Mouse (Mus musculus) midbrain, postnatal 0 days (tissue): ENCODE results near the gene Cxcr4. TPM values are rescaled to one million over a fixed set of nuclear protein-coding genes. Genes with fewer than 3 reads are reported as not detected.

Experiments
- ATAC-seq: fragments of 200-750 bp; cut with Nextera tagmentation; 2 replicates; pipeline ENCODE4 v1.8.0; 2017; ENCODE audit warnings: moderate number of reproducible peaks, mild to moderate bottlenecking, moderate TSS enrichment, moderate library complexity; ENCODE audit not compliant: low FRiP score
- DNase-seq: peaks from one replicate; pipeline ENCODE4 v3.0.0-alpha.2; 2015; ENCODE audit warnings: low spot score
- H3K27ac ChIP-seq: fragments of 300-500 bp; sonication (generic); 2 replicates; pipeline ENCODE4 v1.5.1; 2014; ENCODE audit warnings: low read depth, mild to moderate bottlenecking, low read length, mixed read lengths
- H3K27me3 ChIP-seq: fragments of 300-500 bp; sonication (generic); 2 replicates; pipeline ENCODE4 v1.6.1; 2014; ENCODE audit warnings: low read length, control low read depth, mixed read lengths; ENCODE audit not compliant: insufficient read depth
- H3K36me3 ChIP-seq: fragments of 300-500 bp; sonication (generic); 2 replicates; pipeline ENCODE4 v1.6.1; 2014; ENCODE audit warnings: low read length, control low read depth, mixed read lengths; ENCODE audit not compliant: insufficient read depth
- H3K4me1 ChIP-seq: fragments of 300-500 bp; sonication (generic); 2 replicates; pipeline ENCODE4 v1.6.1; 2014; ENCODE audit warnings: mild to moderate bottlenecking, control low read depth, antibody characterized with exemption, low read length, mixed read lengths; ENCODE audit not compliant: insufficient read depth
- H3K4me2 ChIP-seq: fragments of 300-500 bp; sonication (generic); 2 replicates; pipeline ENCODE4 v1.6.1; 2014; ENCODE audit warnings: low read depth, mild to moderate bottlenecking, low read length, mixed read lengths; ENCODE audit not compliant: poor library complexity, severe bottlenecking
- H3K4me3 ChIP-seq: fragments of 300-500 bp; sonication (generic); 2 replicates; pipeline ENCODE4 v1.5.1; 2014; ENCODE audit warnings: low read depth, mild to moderate bottlenecking, low read length, moderate library complexity
- H3K9ac ChIP-seq: fragments of 300-500 bp; sonication (generic); replicated peaks from 2 replicates; pipeline ENCODE4 v1.6.1; 2014; ENCODE audit warnings: mild to moderate bottlenecking, low read length, moderate library complexity, mixed read lengths; ENCODE audit not compliant: poor library complexity, severe bottlenecking
- H3K9me3 ChIP-seq: fragments of 300-500 bp; sonication (generic); 2 replicates; pipeline ENCODE4 v1.6.1; 2016; ENCODE audit warnings: low read length, control low read depth
- CTCF ChIP-seq: IDR thresholded peaks from 2 replicates; pipeline ENCODE4 v1.5.1; 2016; ENCODE audit warnings: antibody characterized with exemption, mild to moderate bottlenecking
- WGBS: fragments of 180-500 bp; shearing (Covaris S2); extraction: QIAGEN DNeasy Blood & Tissue Kit; methylation state at CpG from one replicate; pipeline ENCODE4 v1.1.7; 2014; 5-methylcytosine and 5-hydroxymethylcytosine counted together
- polyA plus RNA-seq: library from polyadenylated mRNA; unstranded; fragments of >200 nt; fragmentation: Nextera tagmentation; extraction: Ambion mirVana; gene quantifications from 2 replicates; pipeline ENCODE4 v1.2.1, GENCODE M21; 2015
- total RNA-seq: library from RNA; depleted of rRNA; stranded (reverse); fragments of >200 nt; gene quantifications from 2 replicates; pipeline ENCODE4 v1.2.3, GENCODE M21; 2014

The Cxcr4 gene
- total and polyA plus RNA-seq, 2 experiments from 2014 or later: 1.7 to 28.5 TPM

GRCm38 (mm10) chr1:128615459-128615806, 23.3 kb upstream of the Cxcr4 start:
- no peaks in the 10 kb centered on the region for H3K4me1 ChIP-seq
- H3K9ac ChIP-seq: no peak overlapping the region
- no peak for TF ChIP-seq CTCF
- DNase-seq: no peak
- no peaks in the 10 kb centered on the region for H3K27me3 ChIP-seq
- H3K27ac ChIP-seq: no peak overlapping the region
- no peak overlapping the region for H3K4me3 ChIP-seq
- WGBS: 83% methylated on average over 2 of the region's 2 CpGs
- no peak for ATAC-seq
- no peaks in the 10 kb centered on the region for H3K36me3 ChIP-seq
- no peak overlapping the region for H3K4me2 ChIP-seq
- H3K9me3 ChIP-seq: no peaks in the 10 kb centered on the region

- TF ChIP-seq CTCF: no peak
- WGBS: 76% methylated on average over 7 of the region's 7 CpGs
- no peak for ATAC-seq
- H3K4me3 ChIP-seq: no peak overlapping the region
- no peaks in the 10 kb centered on the region for H3K4me1 ChIP-seq
- no peaks in the 10 kb centered on the region for H3K9me3 ChIP-seq
- no peak overlapping the region for H3K27ac ChIP-seq
- H3K36me3 ChIP-seq: no peaks in the 10 kb centered on the region
- H3K9ac ChIP-seq: no peak overlapping the region
- H3K27me3 ChIP-seq: no peaks in the 10 kb centered on the region
- no peak for DNase-seq
- no peak overlapping the region for H3K4me2 ChIP-seq
Observed at GRCm38 (mm10) chr1:128614653-128615458, 22.8 kb upstream of the Cxcr4 start.

- no peaks in the 10 kb centered on the region for H3K36me3 ChIP-seq
- ATAC-seq (no peak), DNase-seq (no peak)
- 81% methylated on average over 6 of the region's 6 CpGs for WGBS
- H3K4me2 ChIP-seq: no peak overlapping the region
- H3K27me3 ChIP-seq: no peaks in the 10 kb centered on the region
- no peak overlapping the region for H3K4me3 ChIP-seq
- H3K4me1 ChIP-seq: no peaks in the 10 kb centered on the region
- H3K9me3 ChIP-seq: no peaks in the 10 kb centered on the region
- no peak for TF ChIP-seq CTCF
- no peak overlapping the region for H3K9ac ChIP-seq
- no peak overlapping the region for H3K27ac ChIP-seq
Observed at GRCm38 (mm10) chr1:128608119-128608518, 16.0 kb upstream of the Cxcr4 start.

- Histone ChIP-seq H3K27ac (no peak overlapping the region), H3K9ac (no peak overlapping the region), H3K4me2 (no peak overlapping the region), H3K36me3 (no peaks in the 10 kb centered on the region), H3K9me3 (no peaks in the 10 kb centered on the region), H3K4me1 (no peaks in the 10 kb centered on the region), H3K4me3 (no peak overlapping the region), H3K27me3 (no peaks in the 10 kb centered on the region)
- no peak for ATAC-seq
- TF ChIP-seq CTCF: no peak
- DNase-seq: no peak
- WGBS: 52% methylated on average over 3 of the region's 3 CpGs
Observed at GRCm38 (mm10) chr1:128607423-128607822, 15.3 kb upstream of the Cxcr4 start.

- WGBS: 88% methylated on average over 1 of the region's 1 CpGs
- ATAC-seq (no peak), DNase-seq (no peak)
- Histone ChIP-seq H3K9ac (no peak overlapping the region), H3K4me3 (no peak overlapping the region), H3K36me3 (no peaks in the 10 kb centered on the region), H3K9me3 (no peaks in the 10 kb centered on the region), H3K4me2 (no peak overlapping the region), H3K27me3 (no peaks in the 10 kb centered on the region), H3K27ac (no peak overlapping the region), H3K4me1 (no peaks in the 10 kb centered on the region)
- TF ChIP-seq CTCF: no peak
Observed at GRCm38 (mm10) chr1:128605794-128606193, 13.7 kb upstream of the Cxcr4 start.

GRCm38 (mm10) chr1:128602688-128603385, 10.7 kb upstream of the Cxcr4 start:
- Histone ChIP-seq H3K4me3 (no peak overlapping the region), H3K4me1 (no peaks in the 10 kb centered on the region), H3K9ac (no peak overlapping the region), H3K27me3 (no peaks in the 10 kb centered on the region), H3K9me3 (no peaks in the 10 kb centered on the region), H3K36me3 (no peaks in the 10 kb centered on the region), H3K4me2 (no peak overlapping the region), H3K27ac (no peak overlapping the region)
- TF ChIP-seq CTCF: no peak
- 85% methylated on average over 8 of the region's 8 CpGs for WGBS
- no peak for DNase-seq
- ATAC-seq: no peak
